Mouse (Mus musculus): ENCODE data around the gene Efna3. TPM values are rescaled to one million over a fixed set of nuclear protein-coding genes. Genes with fewer than 3 reads are reported as not detected.

The Efna3 gene
- polyA plus RNA-seq, 2 experiments, result 32.1 to 38.1 TPM

DNA sequence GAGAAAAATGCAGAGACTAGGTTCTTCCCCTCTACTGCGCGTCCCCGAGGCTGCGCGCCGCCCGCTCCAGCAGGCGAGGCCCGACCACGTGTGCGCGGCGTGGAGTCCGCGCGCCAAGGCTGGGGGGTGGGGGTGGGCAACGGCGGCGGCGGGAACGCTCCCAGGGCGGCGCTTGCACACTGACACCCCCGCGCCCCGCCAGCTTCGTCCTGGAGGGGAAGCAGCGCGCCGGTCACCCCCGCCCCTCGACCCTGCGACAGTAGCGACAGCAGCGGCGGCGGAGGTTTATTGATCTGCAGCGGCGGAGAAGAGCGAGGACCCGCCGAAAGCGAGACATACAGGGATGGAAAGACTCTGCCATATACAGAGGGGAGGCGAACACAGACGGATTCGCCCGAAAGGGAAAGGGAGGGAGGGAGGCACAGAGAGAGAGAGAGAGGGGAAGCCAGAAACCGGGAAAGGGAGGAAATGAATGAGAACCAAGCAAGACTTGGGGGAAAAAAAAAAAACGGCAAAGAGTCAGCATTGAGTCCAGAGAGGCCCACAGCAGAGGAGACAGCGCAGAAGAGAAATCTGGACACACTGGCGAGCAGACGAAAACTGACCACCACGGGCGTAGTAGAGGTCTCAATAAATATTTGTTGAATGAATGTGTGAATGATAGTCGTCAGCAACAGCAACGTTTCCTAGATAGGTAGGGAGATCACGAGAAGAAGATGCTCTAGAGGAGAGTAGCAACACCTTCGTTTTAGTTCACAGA is 3.0 kb downstream of the Efna3 start:
- Histone ChIP-seq H3K9ac (ENCODE audit: low read depth, low read length, severe bottlenecking) (peak overlapping the region; percentile 55), H3K4me1 (ENCODE audit: control insufficient read depth, insufficient read depth, low read length) (peaks cover 51% of the 10 kb centered on the region), H3K4me2 (replicated peaks; ENCODE audit: low read depth, low read length, severe bottlenecking) (peak overlapping the region; percentile 99), H3K36me3 (ENCODE audit: control insufficient read depth, insufficient read depth, low read length) (peaks cover 4% of the 10 kb centered on the region; the same call in 1 of the 2 replicates), H3K9me3 (ENCODE audit: control insufficient read depth, low read length) (no peaks in the 10 kb centered on the region), H3K27me3 (ENCODE audit: control insufficient read depth, insufficient read depth, low read length) (peaks cover 10% of the 10 kb centered on the region), H3K4me3 (replicated peaks; ENCODE audit: low read length) (peak overlapping the region; percentile 71), H3K27ac (replicated peaks; ENCODE audit: low read depth, low read length) (no peak overlapping the region)
- ATAC-seq (ENCODE audit: low FRiP score, low read depth) (no peak), DNase-seq (ENCODE audit: low spot score) (no peak)
- 4% methylated on average over 44 of the region's 58 CpGs for WGBS
- no peak for TF ChIP-seq POLR2A (IDR thresholded peaks at IDR 0.05; ENCODE audit: borderline replicate concordance, extremely low read depth, insufficient read depth, insufficient read length)

DNA sequence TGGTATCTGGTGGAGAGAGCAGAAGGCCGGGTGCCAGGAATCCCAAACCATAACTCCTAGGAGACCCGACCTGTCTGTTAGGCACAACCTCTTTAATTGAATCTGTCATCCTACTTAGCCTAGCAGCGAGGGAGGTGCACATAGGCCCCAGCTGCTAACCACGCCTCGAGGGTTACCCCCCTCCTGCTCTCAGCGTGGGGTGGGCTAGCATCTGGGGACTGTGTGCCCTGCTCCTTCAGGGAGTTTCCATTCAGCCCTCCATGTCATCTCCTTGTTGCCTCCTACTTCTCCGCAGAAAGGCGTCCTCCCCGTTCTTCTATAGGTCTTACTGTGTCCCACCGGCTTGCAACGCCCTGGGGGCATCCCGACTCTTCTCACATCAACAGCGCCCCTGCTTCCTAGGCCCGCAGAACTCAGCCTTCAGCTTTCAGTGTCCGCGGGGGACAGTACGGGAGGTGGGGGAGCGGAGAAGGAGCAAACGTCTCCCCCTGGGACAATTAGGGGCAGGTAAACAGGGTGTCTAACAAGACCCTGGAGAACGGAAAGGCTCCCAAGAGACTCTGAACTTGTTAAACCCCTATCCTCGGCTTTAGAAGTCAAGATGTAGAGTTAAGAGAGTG is 3.7 kb downstream of the Efna3 start:
- no peak overlapping the region for H3K27ac ChIP-seq (replicated peaks; ENCODE audit: low read depth, low read length)
- ATAC-seq (ENCODE audit: low FRiP score, low read depth), result no peak
- WGBS, result 10% methylated on average over 21 of the region's 21 CpGs
- H3K4me3 ChIP-seq (replicated peaks; ENCODE audit: low read length), result peak overlapping the region; percentile 71
- H3K27me3 ChIP-seq (ENCODE audit: control insufficient read depth, insufficient read depth, low read length), result peaks cover 10% of the 10 kb centered on the region
- H3K4me2 ChIP-seq (replicated peaks; ENCODE audit: low read depth, low read length, severe bottlenecking), result peak overlapping the region; percentile 99
- H3K9me3 ChIP-seq (ENCODE audit: control insufficient read depth, low read length), result no peaks in the 10 kb centered on the region
- peak overlapping the region; percentile 55; the same call in 1 of the 2 replicates for H3K9ac ChIP-seq (ENCODE audit: low read depth, low read length, severe bottlenecking)
- peak; percentile 37 for DNase-seq (ENCODE audit: low spot score)
- TF ChIP-seq POLR2A (IDR thresholded peaks at IDR 0.05; ENCODE audit: borderline replicate concordance, extremely low read depth, insufficient read depth, insufficient read length), result no peak
- peaks cover 53% of the 10 kb centered on the region for H3K4me1 ChIP-seq (ENCODE audit: control insufficient read depth, insufficient read depth, low read length)
- H3K36me3 ChIP-seq (ENCODE audit: control insufficient read depth, insufficient read depth, low read length), result peaks cover 6% of the 10 kb centered on the region; the same call in 1 of the 2 replicates

DNA sequence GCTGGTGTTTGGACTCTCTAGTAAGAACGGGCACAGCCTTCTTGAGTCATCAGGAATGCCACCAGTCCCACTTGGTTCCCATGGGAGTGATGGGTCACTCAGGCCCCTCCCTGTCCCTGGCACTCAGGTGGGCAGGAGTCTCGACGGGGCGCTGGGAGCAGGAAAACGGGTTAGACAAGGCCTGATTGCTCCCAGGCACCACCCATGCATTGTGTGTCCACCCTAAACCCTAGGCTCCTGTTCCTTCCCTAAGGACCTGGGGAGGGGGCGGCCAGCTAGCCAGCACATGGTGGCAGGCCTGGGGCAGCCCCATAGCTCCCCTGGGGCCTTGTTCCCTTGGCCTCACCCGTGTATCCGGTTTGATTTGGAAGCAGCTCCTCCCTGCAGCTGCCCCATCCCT is 4.4 kb downstream of the Efna3 start:
- Histone ChIP-seq H3K9ac (ENCODE audit: low read depth, low read length, severe bottlenecking) (no peak overlapping the region), H3K9me3 (ENCODE audit: control insufficient read depth, low read length) (no peaks in the 10 kb centered on the region), H3K36me3 (ENCODE audit: control insufficient read depth, insufficient read depth, low read length) (peaks cover 6% of the 10 kb centered on the region; the same call in 1 of the 2 replicates), H3K4me1 (ENCODE audit: control insufficient read depth, insufficient read depth, low read length) (peaks cover 53% of the 10 kb centered on the region), H3K27ac (replicated peaks; ENCODE audit: low read depth, low read length) (no peak overlapping the region), H3K27me3 (ENCODE audit: control insufficient read depth, insufficient read depth, low read length) (peaks cover 10% of the 10 kb centered on the region), H3K4me2 (replicated peaks; ENCODE audit: low read depth, low read length, severe bottlenecking) (no peak overlapping the region), H3K4me3 (replicated peaks; ENCODE audit: low read length) (no peak overlapping the region)
- ATAC-seq (ENCODE audit: low FRiP score, low read depth), result no peak
- no peak for TF ChIP-seq POLR2A (IDR thresholded peaks at IDR 0.05; ENCODE audit: borderline replicate concordance, extremely low read depth, insufficient read depth, insufficient read length)
- WGBS, result 67% methylated on average over 8 of the region's 8 CpGs
- no peak for DNase-seq (ENCODE audit: low spot score)

DNA sequence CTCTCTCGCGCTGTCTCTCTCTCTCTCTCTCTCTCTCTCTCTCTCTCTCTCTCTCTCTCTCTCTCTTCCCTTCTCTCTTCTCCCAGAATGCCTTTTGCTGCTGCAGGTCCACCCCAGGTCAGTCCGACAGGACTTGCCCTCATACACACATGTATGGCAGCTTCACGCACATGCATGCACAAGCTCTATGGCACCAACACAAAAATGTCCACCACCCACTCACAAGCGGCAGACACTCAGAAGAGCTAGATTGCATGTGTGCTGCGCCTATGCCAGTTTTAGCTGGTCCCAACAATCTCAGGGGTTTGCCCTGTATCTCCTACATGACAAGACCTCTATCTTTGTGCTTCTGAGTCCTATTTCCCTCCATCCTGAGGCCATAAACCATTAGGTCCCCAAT is 5.5 kb downstream of the Efna3 start:
- 53% methylated on average over 6 of the region's 6 CpGs for WGBS
- DNase-seq (ENCODE audit: low spot score) (no peak), ATAC-seq (ENCODE audit: low FRiP score, low read depth) (no peak)
- no peak overlapping the region for H3K27ac ChIP-seq (replicated peaks; ENCODE audit: low read depth, low read length)
- H3K9ac ChIP-seq (ENCODE audit: low read depth, low read length, severe bottlenecking), result no peak overlapping the region; the same call in 1 of the 2 replicates
- peaks cover 51% of the 10 kb centered on the region for H3K4me1 ChIP-seq (ENCODE audit: control insufficient read depth, insufficient read depth, low read length)
- no peaks in the 10 kb centered on the region for H3K9me3 ChIP-seq (ENCODE audit: control insufficient read depth, low read length)
- TF ChIP-seq POLR2A (IDR thresholded peaks at IDR 0.05; ENCODE audit: borderline replicate concordance, extremely low read depth, insufficient read depth, insufficient read length), result no peak
- no peak overlapping the region for H3K4me2 ChIP-seq (replicated peaks; ENCODE audit: low read depth, low read length, severe bottlenecking)
- no peak overlapping the region for H3K4me3 ChIP-seq (replicated peaks; ENCODE audit: low read length)
- peaks cover 6% of the 10 kb centered on the region; the same call in 1 of the 2 replicates for H3K36me3 ChIP-seq (ENCODE audit: control insufficient read depth, insufficient read depth, low read length)
- H3K27me3 ChIP-seq (ENCODE audit: control insufficient read depth, insufficient read depth, low read length), result peaks cover 10% of the 10 kb centered on the region

DNA sequence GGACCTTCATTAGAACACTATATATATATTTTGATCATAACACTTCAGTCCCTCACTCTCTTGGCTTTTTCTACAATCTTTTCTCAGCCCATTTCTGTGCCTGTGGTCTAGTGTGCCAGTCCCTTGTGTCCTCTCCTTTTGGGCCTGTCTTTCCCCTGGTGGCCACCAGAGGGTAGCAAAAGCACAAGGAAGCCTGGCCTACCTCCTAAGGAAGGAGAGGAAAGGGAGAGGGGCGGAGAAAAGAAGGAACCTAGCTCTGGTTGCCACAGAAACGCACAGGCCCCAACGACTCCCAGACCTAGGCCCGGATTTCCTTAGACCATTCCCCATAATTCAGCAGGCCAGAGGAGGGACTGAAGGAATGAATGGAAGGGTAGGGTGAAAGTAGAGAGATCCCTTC is 5.9 kb downstream of the Efna3 start:
- Histone ChIP-seq H3K4me2 (replicated peaks; ENCODE audit: low read depth, low read length, severe bottlenecking) (peak overlapping the region; percentile 25; the same call in 1 of the 2 replicates), H3K4me3 (replicated peaks; ENCODE audit: low read length) (no peak overlapping the region), H3K9me3 (ENCODE audit: control insufficient read depth, low read length) (no peaks in the 10 kb centered on the region), H3K27ac (replicated peaks; ENCODE audit: low read depth, low read length) (no peak overlapping the region), H3K9ac (ENCODE audit: low read depth, low read length, severe bottlenecking) (no peak overlapping the region), H3K27me3 (ENCODE audit: control insufficient read depth, insufficient read depth, low read length) (peaks cover 10% of the 10 kb centered on the region), H3K36me3 (ENCODE audit: control insufficient read depth, insufficient read depth, low read length) (peaks cover 6% of the 10 kb centered on the region; the same call in 1 of the 2 replicates), H3K4me1 (ENCODE audit: control insufficient read depth, insufficient read depth, low read length) (peaks cover 51% of the 10 kb centered on the region)
- 2% methylated on average over 4 of the region's 4 CpGs for WGBS
- ATAC-seq (ENCODE audit: low FRiP score, low read depth), result peak; percentile 41; the same call in 1 of the 2 replicates
- peak; percentile 86 for DNase-seq (ENCODE audit: low spot score)
- TF ChIP-seq POLR2A (IDR thresholded peaks at IDR 0.05; ENCODE audit: borderline replicate concordance, extremely low read depth, insufficient read depth, insufficient read length), result no peak
